Mouse (Mus musculus) adrenal gland (tissue): ENCODE results near the gene Ring1.
"Not testable (repeated sequence)": the region's sequence is repeated elsewhere in the genome, so short reads cannot be mapped to it uniquely, and the experiment has no call there.

Experiments used
- intact Hi-C: fragments of 180-260 bp; cut with DNase I; formaldehyde crosslinking; loops from one replicate; pipeline ENCODE4 v1.15.1; 2025

Ring1 gene

GRCm38 (mm10) chr17:34029150-34029889 lies 4.8 kb upstream of the Ring1 start:
- intact Hi-C loops = no loop called here

- intact Hi-C loops = no loop called here
These were observed 4.1 kb upstream of the Ring1 start for GRCm38 (mm10) chr17:34028501-34029149.

- intact Hi-C loops = no loop called here
These were observed 3.3 kb upstream of the Ring1 start, which contains the start of gene H2-Ke6 for GRCm38 (mm10) chr17:34027656-34028223. H2-Ke6 (minus strand) TSS chr17:34028060.

- intact Hi-C loops = no loop called here
These were observed 2.6 kb upstream of the Ring1 start for GRCm38 (mm10) chr17:34026917-34027655.

GRCm38 (mm10) chr17:34026221-34026620 lies 1.7 kb upstream of the Ring1 start:
- intact Hi-C loops = no loop called here

- intact Hi-C loops = no loop called here
These were observed 1.3 kb upstream of the Ring1 start for GRCm38 (mm10) chr17:34025756-34026151.

GRCm38 (mm10) chr17:34024861-34025755 lies 628 bp upstream of the Ring1 start:
- intact Hi-C loops = no loop called here

- intact Hi-C loops = no loop called here
These were observed 802 bp downstream of the Ring1 start for GRCm38 (mm10) chr17:34023678-34024077.

- intact Hi-C loops = no loop called here
These were observed 1.5 kb downstream of the Ring1 start for GRCm38 (mm10) chr17:34022987-34023386.

- intact Hi-C loops = no loop called here
These were observed 2.1 kb downstream of the Ring1 start for GRCm38 (mm10) chr17:34022414-34022783.

GRCm38 (mm10) chr17:34021539-34022413 lies 2.7 kb downstream of the Ring1 start:
- intact Hi-C loops = loop anchor here (2.0 kb wide), 1 partner anchor 63 kb away; no protein-coding TSS in a partner anchor

- intact Hi-C loops = no loop called here
These were observed 11.0 kb downstream of the Ring1 start for GRCm38 (mm10) chr17:34013436-34013835.

GRCm38 (mm10) chr17:34010156-34010555 lies 14.3 kb downstream of the Ring1 start:
- intact Hi-C loops = no loop called here

GRCm38 (mm10) chr17:34006570-34006969 lies 17.9 kb downstream of the Ring1 start:
- intact Hi-C loops = no loop called here

GRCm38 (mm10) chr17:34003426-34003825 lies 21.1 kb downstream of the Ring1 start:
- intact Hi-C loops = no loop called here

GRCm38 (mm10) chr17:34000796-34001195 lies 23.7 kb downstream of the Ring1 start:
- intact Hi-C loops = not testable (repeated sequence)

- intact Hi-C loops = no loop called here
These were observed 24.3 kb downstream of the Ring1 start, which contains the start of gene H2-K1 for GRCm38 (mm10) chr17:34000150-34000537. H2-K1 (minus strand) TSS chr17:34000347.

GRCm38 (mm10) chr17:33999341-34000149 lies 24.9 kb downstream of the Ring1 start:
- intact Hi-C loops = no loop called here

GRCm38 (mm10) chr17:33998697-33999096 lies 25.8 kb downstream of the Ring1 start:
- intact Hi-C loops = not testable (repeated sequence)
